Mouse (Mus musculus): ENCODE results near the gene Map2k5. TPM values are rescaled to one million over a fixed set of nuclear protein-coding genes. Genes with fewer than 3 reads are reported as not detected.
A peak's percentile ranks its signal among the peaks of the same experiment; 100 is the strongest.

The Map2k5 gene
- 19.6 and 22.4 TPM in 2 replicates for total RNA-seq (2014; rRNA removed)
- polyA plus RNA-seq (2015; fragmentation: Nextera tagmentation; extraction: Ambion mirVana) = 31.2 and 33.1 TPM in 2 replicates

- H3K4me3 ChIP-seq (ENCODE audit: low read length) = peak within 1 kb of the TSS; percentile 65
- peak within 1 kb of the TSS; percentile 85 for H3K9ac ChIP-seq (replicated peaks; ENCODE audit: low read length)
- peak within 1 kb of the TSS; percentile 88 for H3K27ac ChIP-seq
- peak; percentile 94 for DNase-seq (ENCODE audit: low spot score)
- no peaks in the 10 kb centered on the region for H3K9me3 ChIP-seq (ENCODE audit: low read length)
- peaks cover 13% of the 10 kb centered on the region for H3K4me1 ChIP-seq (ENCODE audit: insufficient read depth, low read length)
- H3K4me2 ChIP-seq (ENCODE audit: low read depth, low read length) = peak within 1 kb of the TSS; percentile 78
- under 1% methylated on average over 58 of the region's 58 CpGs for WGBS
- ATAC-seq = peak; percentile 96
- no peak for TF ChIP-seq CTCF (IDR thresholded peaks at IDR 0.05; ENCODE audit: low read depth)
- no peaks in the 10 kb centered on the region for H3K27me3 ChIP-seq (ENCODE audit: insufficient read depth, low read length)
- H3K36me3 ChIP-seq (ENCODE audit: insufficient read depth, low read length) = no peaks in the 10 kb centered on the region
These were observed at the start of gene Map2k5 for GRCm38 (mm10) chr9:63377270-63378142. Gene Map2k5 (minus strand): TSS chr9:63377902.

GRCm38 (mm10) chr9:63421096-63421736 lies 43.5 kb upstream of the Map2k5 start:
- Histone ChIP-seq H3K9me3 (ENCODE audit: low read length) (no peaks in the 10 kb centered on the region), H3K9ac (replicated peaks; ENCODE audit: low read length) (no peak overlapping the region), H3K27me3 (ENCODE audit: insufficient read depth, low read length) (no peaks in the 10 kb centered on the region), H3K4me1 (ENCODE audit: insufficient read depth, low read length) (no peaks in the 10 kb centered on the region), H3K36me3 (ENCODE audit: insufficient read depth, low read length) (no peaks in the 10 kb centered on the region), H3K27ac (no peak overlapping the region), H3K4me2 (ENCODE audit: low read depth, low read length) (no peak overlapping the region), H3K4me3 (ENCODE audit: low read length) (no peak overlapping the region)
- 67% methylated on average over 9 of the region's 9 CpGs for WGBS
- peak; percentile 57 for TF ChIP-seq CTCF (IDR thresholded peaks at IDR 0.05; ENCODE audit: low read depth)
- ATAC-seq (no peak), DNase-seq (ENCODE audit: low spot score) (peak; percentile 62)

- peak; percentile 54 for DNase-seq (ENCODE audit: low spot score)
- WGBS = 14% methylated on average over 6 of the region's 6 CpGs
- H3K27ac ChIP-seq = no peak overlapping the region
- H3K36me3 ChIP-seq (ENCODE audit: insufficient read depth, low read length) = no peaks in the 10 kb centered on the region
- no peaks in the 10 kb centered on the region for H3K9me3 ChIP-seq (ENCODE audit: low read length)
- H3K4me1 ChIP-seq (ENCODE audit: insufficient read depth, low read length) = no peaks in the 10 kb centered on the region
- ATAC-seq = peak; percentile 58; the same call in 1 of the 2 replicates
- no peak overlapping the region for H3K4me2 ChIP-seq (ENCODE audit: low read depth, low read length)
- TF ChIP-seq CTCF (IDR thresholded peaks at IDR 0.05; ENCODE audit: low read depth) = no peak
- no peak overlapping the region for H3K4me3 ChIP-seq (ENCODE audit: low read length)
- no peaks in the 10 kb centered on the region for H3K27me3 ChIP-seq (ENCODE audit: insufficient read depth, low read length)
- no peak overlapping the region for H3K9ac ChIP-seq (replicated peaks; ENCODE audit: low read length)
These were observed 42.7 kb upstream of the Map2k5 start for GRCm38 (mm10) chr9:63420396-63420795.

GRCm38 (mm10) chr9:63400176-63400575 lies 22.5 kb upstream of the Map2k5 start:
- H3K4me3 ChIP-seq (ENCODE audit: low read length) = no peak overlapping the region
- DNase-seq (ENCODE audit: low spot score) (no peak), ATAC-seq (no peak)
- no peak overlapping the region for H3K27ac ChIP-seq
- no peaks in the 10 kb centered on the region for H3K27me3 ChIP-seq (ENCODE audit: insufficient read depth, low read length)
- no peak overlapping the region for H3K9ac ChIP-seq (replicated peaks; ENCODE audit: low read length)
- WGBS = 89% methylated on average over 1 of the region's 1 CpGs
- H3K36me3 ChIP-seq (ENCODE audit: insufficient read depth, low read length) = no peaks in the 10 kb centered on the region
- H3K9me3 ChIP-seq (ENCODE audit: low read length) = no peaks in the 10 kb centered on the region
- no peak overlapping the region for H3K4me2 ChIP-seq (ENCODE audit: low read depth, low read length)
- peaks cover 3% of the 10 kb centered on the region; the same call in 1 of the 2 replicates for H3K4me1 ChIP-seq (ENCODE audit: insufficient read depth, low read length)
- no peak for TF ChIP-seq CTCF (IDR thresholded peaks at IDR 0.05; ENCODE audit: low read depth)

- Histone ChIP-seq H3K36me3 (ENCODE audit: insufficient read depth, low read length) (no peaks in the 10 kb centered on the region), H3K9me3 (ENCODE audit: low read length) (no peaks in the 10 kb centered on the region), H3K9ac (replicated peaks; ENCODE audit: low read length) (peak overlapping the region; percentile 79), H3K4me3 (ENCODE audit: low read length) (peak overlapping the region; percentile 66), H3K27me3 (ENCODE audit: insufficient read depth, low read length) (no peaks in the 10 kb centered on the region), H3K27ac (peak overlapping the region; percentile 85; the same call in 1 of the 2 replicates), H3K4me2 (ENCODE audit: low read depth, low read length) (peak overlapping the region; percentile 85), H3K4me1 (ENCODE audit: insufficient read depth, low read length) (peaks cover 3% of the 10 kb centered on the region; the same call in 1 of the 2 replicates)
- DNase-seq (ENCODE audit: low spot score) (no peak), ATAC-seq (peak; percentile 71)
- no peak for TF ChIP-seq CTCF (IDR thresholded peaks at IDR 0.05; ENCODE audit: low read depth)
- WGBS = 7% methylated on average over 8 of the region's 8 CpGs
These were observed 21.7 kb upstream of the Map2k5 start for GRCm38 (mm10) chr9:63399463-63399815.

GRCm38 (mm10) chr9:63398611-63399462 lies 21.1 kb upstream of the Map2k5 start, which contains the start of gene 2300009A05Rik:
Gene 2300009A05Rik (minus strand): TSS chr9:63399246.
- no peaks in the 10 kb centered on the region for H3K36me3 ChIP-seq (ENCODE audit: insufficient read depth, low read length)
- H3K4me1 ChIP-seq (ENCODE audit: insufficient read depth, low read length) = peaks cover 3% of the 10 kb centered on the region; the same call in 1 of the 2 replicates
- peak within 1 kb of the TSS; percentile 79 for H3K9ac ChIP-seq (replicated peaks; ENCODE audit: low read length)
- DNase-seq (ENCODE audit: low spot score) (peak; percentile 94), ATAC-seq (peak; percentile 97)
- no peaks in the 10 kb centered on the region for H3K9me3 ChIP-seq (ENCODE audit: low read length)
- peak within 1 kb of the TSS; percentile 66 for H3K4me3 ChIP-seq (ENCODE audit: low read length)
- H3K4me2 ChIP-seq (ENCODE audit: low read depth, low read length) = peak within 1 kb of the TSS; percentile 85
- H3K27me3 ChIP-seq (ENCODE audit: insufficient read depth, low read length) = no peaks in the 10 kb centered on the region
- TF ChIP-seq CTCF (IDR thresholded peaks at IDR 0.05; ENCODE audit: low read depth) = no peak
- H3K27ac ChIP-seq = peak within 1 kb of the TSS; percentile 85
- WGBS = under 1% methylated on average over 73 of the region's 74 CpGs

Measured in hindbrain, postnatal 0 days (tissue).